Mouse (Mus musculus) adrenal gland, postnatal 14 days (tissue): Measurements from ENCODE around the gene Habp4. TPM values are rescaled to one million over a fixed set of nuclear protein-coding genes. Genes with fewer than 3 reads are reported as not detected.
A peak's percentile ranks its signal among the peaks of the same experiment; 100 is the strongest.

Experiments used
- DNase-seq: peaks from one replicate; pipeline ENCODE4 v3.0.0; 2021; ENCODE audit warnings: mixed read lengths
- long read RNA-seq, 2 experiments: library from polyadenylated mRNA; stranded (forward); transcript quantifications; one replicate each; pipeline ENCODE4 v2.0.0; 2021
- total RNA-seq: library from RNA; stranded (reverse); gene quantifications from 2 replicates; pipeline ENCODE4 v1.2.3, GENCODE M21; 2021

Gene Habp4
- total RNA-seq, result 24.6 and 28.6 TPM in 2 replicates
- long read RNA-seq, experiment 1, full-length matches to known transcripts, result 83 of 91 reads
- long read RNA-seq, experiment 1, partial matches to known transcripts, result 0 of 91 reads
- long read RNA-seq, experiment 1, other reads (novel, unspliced or antisense), result 8 of 91 reads
- long read RNA-seq, experiment 2, full-length matches to known transcripts, result 42 of 49 reads
- long read RNA-seq, experiment 2, partial matches to known transcripts, result 0 of 49 reads
- long read RNA-seq, experiment 2, other reads (novel, unspliced or antisense), result 7 of 49 reads

GRCm38 (mm10) chr13:64161548-64161915 is at the start of gene Habp4:
Gene Habp4 (plus strand): TSS chr13:64161824.
- DNase-seq, result peak; percentile 99

- DNase-seq, result no peak
Observed at GRCm38 (mm10) chr13:64117442-64117841, 44.2 kb upstream of the Habp4 start.

- no peak for DNase-seq
Observed at GRCm38 (mm10) chr13:64120760-64121159, 40.9 kb upstream of the Habp4 start.

- no peak for DNase-seq
Observed at GRCm38 (mm10) chr13:64123491-64124188, 38.0 kb upstream of the Habp4 start.

- DNase-seq, result no peak
Observed at GRCm38 (mm10) chr13:64124886-64125285, 36.7 kb upstream of the Habp4 start.

- no peak for DNase-seq
Observed at GRCm38 (mm10) chr13:64126316-64126715, 35.3 kb upstream of the Habp4 start.

GRCm38 (mm10) chr13:64128858-64129615 is 32.6 kb upstream of the Habp4 start, which contains the start of gene Slc35d2:
Gene Slc35d2 (minus strand): TSS chr13:64129368.
- DNase-seq, result peak; percentile 89

- DNase-seq, result peak; percentile 68
Observed at GRCm38 (mm10) chr13:64129616-64130375, 31.8 kb upstream of the Habp4 start.

- DNase-seq, result no peak
Observed at GRCm38 (mm10) chr13:64150121-64150520, 11.5 kb upstream of the Habp4 start.

GRCm38 (mm10) chr13:64152241-64152669 is 9.4 kb upstream of the Habp4 start:
- peak; percentile 95 for DNase-seq

- DNase-seq, result no peak
Observed at GRCm38 (mm10) chr13:64152671-64153082, 8.9 kb upstream of the Habp4 start.

- DNase-seq, result peak; percentile 99
Observed at GRCm38 (mm10) chr13:64153083-64153682, 8.4 kb upstream of the Habp4 start, which contains the start of gene Zfp367. Gene Zfp367 (minus strand): TSS chr13:64153202.

- peak; percentile 71 for DNase-seq
Observed at GRCm38 (mm10) chr13:64153751-64154267, 7.8 kb upstream of the Habp4 start.

GRCm38 (mm10) chr13:64154651-64155050 is 7.0 kb upstream of the Habp4 start:
- no peak for DNase-seq

- DNase-seq, result no peak
Observed at GRCm38 (mm10) chr13:64155171-64155571, 6.5 kb upstream of the Habp4 start.

- DNase-seq, result no peak
Observed at GRCm38 (mm10) chr13:64156966-64157365, 4.7 kb upstream of the Habp4 start.

- no peak for DNase-seq
Observed at GRCm38 (mm10) chr13:64161916-64162611, 440 bp downstream of the Habp4 start.

GRCm38 (mm10) chr13:64162626-64163025 is 1.0 kb downstream of the Habp4 start:
- DNase-seq, result peak; percentile 18

- no peak for DNase-seq
Observed at GRCm38 (mm10) chr13:64163147-64163715, 1.6 kb downstream of the Habp4 start.

- DNase-seq, result no peak
Observed at GRCm38 (mm10) chr13:64169746-64170145, 8.1 kb downstream of the Habp4 start.
